Mouse (Mus musculus): ENCODE results near the gene Stab2. TPM values are rescaled to one million over a fixed set of nuclear protein-coding genes. Genes with fewer than 3 reads are reported as not detected.
A peak's percentile ranks its signal among the peaks of the same experiment; 100 is the strongest.

Gene Stab2
- polyA plus RNA-seq, 1 experiment from 2014 or later: 45.0 TPM

GRCm38 (mm10) chr10:86836784-86837183, 171.0 kb downstream of the Stab2 start:
- no peak for DNase-seq
- Histone ChIP-seq H3K4me3 (ENCODE audit: low read depth, low read length) (no peak overlapping the region), H3K9me3 (ENCODE audit: low read length) (no peaks in the 10 kb centered on the region), H3K4me2 (ENCODE audit: low read depth, low read length) (no peak overlapping the region), H3K9ac (replicated peaks) (no peak overlapping the region), H3K27ac (ENCODE audit: low read depth) (no peak overlapping the region), H3K27me3 (ENCODE audit: insufficient read depth, low read length) (peaks cover 9% of the 10 kb centered on the region), H3K4me1 (ENCODE audit: insufficient read depth) (no peaks in the 10 kb centered on the region), H3K36me3 (replicated peaks; ENCODE audit: insufficient read depth, low read length) (peaks cover 15% of the 10 kb centered on the region; the same call in 1 of the 2 replicates)
- no peak for TF ChIP-seq CTCF (IDR thresholded peaks at IDR 0.05; ENCODE audit: low read depth)
- TF ChIP-seq EP300 (IDR thresholded peaks at IDR 0.05; ENCODE audit: low read depth): no peak
- 73% methylated on average over 4 of the region's 4 CpGs for WGBS (ENCODE audit: insufficient replicate concordance)
- no peak for ATAC-seq

DNA sequence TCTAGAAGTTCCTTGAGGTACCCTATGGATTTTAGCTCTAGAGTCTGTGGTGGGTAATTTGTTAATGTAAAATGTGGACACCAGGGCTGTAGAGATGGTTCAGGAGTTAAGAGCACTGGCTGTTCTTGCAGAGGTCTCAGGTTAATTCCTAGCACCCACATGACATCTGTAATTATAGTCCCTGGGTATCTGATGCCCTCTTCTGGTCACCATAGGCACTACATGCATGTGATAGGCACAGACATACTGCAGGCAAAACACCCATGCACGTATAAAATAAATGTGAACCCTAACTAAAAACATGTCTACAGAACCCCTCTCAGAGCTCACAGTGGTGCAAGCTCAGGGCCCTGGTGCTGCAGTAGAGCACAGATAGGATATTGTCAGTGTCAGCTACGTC, 178.3 kb downstream of the Stab2 start:
- no peak overlapping the region for H3K27ac ChIP-seq (ENCODE audit: low read depth)
- H3K4me2 ChIP-seq (ENCODE audit: low read depth, low read length): no peak overlapping the region
- WGBS (ENCODE audit: insufficient replicate concordance): 84% methylated on average over 2 of the region's 2 CpGs
- H3K27me3 ChIP-seq (ENCODE audit: insufficient read depth, low read length): no peaks in the 10 kb centered on the region
- DNase-seq: no peak
- no peak for ATAC-seq
- H3K9ac ChIP-seq (replicated peaks): no peak overlapping the region
- no peak for TF ChIP-seq EP300 (IDR thresholded peaks at IDR 0.05; ENCODE audit: low read depth)
- peak; percentile 47 for TF ChIP-seq CTCF (IDR thresholded peaks at IDR 0.05; ENCODE audit: low read depth)
- no peak overlapping the region for H3K4me3 ChIP-seq (ENCODE audit: low read depth, low read length)
- H3K36me3 ChIP-seq (replicated peaks; ENCODE audit: insufficient read depth, low read length): peaks cover 26% of the 10 kb centered on the region
- H3K9me3 ChIP-seq (ENCODE audit: low read length): no peaks in the 10 kb centered on the region
- H3K4me1 ChIP-seq (ENCODE audit: insufficient read depth): 0 out of 2 replicates have a peak, but pooled peaks cover 3% of the 10 kb centered on the region

DNA sequence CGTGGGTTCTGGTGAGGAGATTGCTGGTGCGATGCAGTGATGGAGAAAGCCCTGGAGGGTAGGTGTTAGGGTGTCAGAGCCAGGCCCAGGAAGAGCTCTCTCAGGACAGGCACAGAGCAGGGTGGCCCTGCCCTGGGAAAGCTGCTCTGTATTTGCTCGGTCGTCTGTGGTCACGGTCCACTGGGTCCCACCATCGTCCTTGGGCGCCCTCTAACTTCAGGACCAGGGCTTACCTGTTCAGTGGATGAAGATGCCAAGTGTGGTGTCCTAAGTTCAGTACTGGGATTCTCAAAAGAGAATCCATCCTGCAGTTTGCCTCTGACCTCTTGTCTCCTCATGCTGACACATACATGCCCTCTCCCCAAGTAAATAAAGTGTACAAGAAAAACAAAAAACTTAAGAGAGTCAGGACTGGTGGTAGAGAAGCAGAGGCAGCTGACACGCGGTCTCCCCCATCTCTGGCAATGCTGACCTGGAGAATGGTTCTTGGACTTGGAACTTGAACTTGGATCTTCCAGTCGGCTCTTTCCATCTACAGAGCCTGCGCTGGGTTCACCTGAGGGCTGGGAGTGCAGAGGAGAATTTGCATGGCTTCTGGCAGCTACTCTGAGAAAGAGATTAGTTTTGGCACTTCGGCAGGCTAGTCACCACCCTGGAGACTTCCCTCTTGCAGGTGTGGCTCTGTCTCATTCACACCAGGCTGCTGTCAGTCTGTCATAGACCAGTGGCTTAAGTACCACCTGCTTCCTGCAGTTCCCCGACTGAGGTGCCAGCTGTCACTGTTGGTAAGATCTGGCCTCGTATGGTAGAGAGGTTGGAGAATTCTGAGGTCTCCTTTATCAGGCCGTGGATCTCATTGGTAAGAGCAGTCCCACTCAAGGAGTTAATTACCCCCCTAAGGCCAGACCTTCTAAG, 179.3 kb downstream of the Stab2 start:
- ATAC-seq (peak; percentile 48; the same call in 1 of the 2 replicates), DNase-seq (peak; percentile 30)
- Histone ChIP-seq H3K4me1 (ENCODE audit: insufficient read depth) (0 out of 2 replicates have a peak, but pooled peaks cover 3% of the 10 kb centered on the region), H3K4me2 (ENCODE audit: low read depth, low read length) (no peak overlapping the region), H3K27me3 (ENCODE audit: insufficient read depth, low read length) (no peaks in the 10 kb centered on the region), H3K27ac (ENCODE audit: low read depth) (no peak overlapping the region), H3K4me3 (ENCODE audit: low read depth, low read length) (no peak overlapping the region), H3K9me3 (ENCODE audit: low read length) (no peaks in the 10 kb centered on the region), H3K36me3 (replicated peaks; ENCODE audit: insufficient read depth, low read length) (peaks cover 30% of the 10 kb centered on the region), H3K9ac (replicated peaks) (no peak overlapping the region)
- WGBS (ENCODE audit: insufficient replicate concordance): 71% methylated on average over 15 of the region's 15 CpGs
- peak; percentile 38 for TF ChIP-seq CTCF (IDR thresholded peaks at IDR 0.05; ENCODE audit: low read depth)
- TF ChIP-seq EP300 (IDR thresholded peaks at IDR 0.05; ENCODE audit: low read depth): no peak

DNA sequence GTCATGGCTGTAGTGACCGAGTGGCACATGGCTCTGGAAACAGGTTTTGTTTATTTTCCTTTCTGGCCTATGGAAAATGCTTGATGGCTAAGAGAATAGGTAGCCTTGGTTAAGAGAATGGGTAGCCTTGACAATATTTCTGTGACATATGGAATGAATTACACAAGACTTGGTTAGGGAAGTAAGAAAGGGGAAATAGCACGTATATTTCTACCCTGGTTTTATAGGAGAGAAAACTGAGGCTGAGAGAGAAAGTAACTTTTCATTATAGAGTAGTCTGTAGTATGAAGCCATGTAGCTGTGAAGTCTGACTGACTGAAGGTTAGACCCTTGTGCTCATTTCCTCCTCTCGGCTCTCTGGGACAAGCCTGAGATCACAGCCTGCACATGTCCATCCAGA, 180.9 kb downstream of the Stab2 start:
- Histone ChIP-seq H3K9ac (replicated peaks) (no peak overlapping the region), H3K4me3 (ENCODE audit: low read depth, low read length) (no peak overlapping the region), H3K36me3 (replicated peaks; ENCODE audit: insufficient read depth, low read length) (peaks cover 35% of the 10 kb centered on the region), H3K4me2 (ENCODE audit: low read depth, low read length) (no peak overlapping the region), H3K27ac (ENCODE audit: low read depth) (no peak overlapping the region), H3K27me3 (ENCODE audit: insufficient read depth, low read length) (no peaks in the 10 kb centered on the region), H3K9me3 (ENCODE audit: low read length) (no peaks in the 10 kb centered on the region), H3K4me1 (ENCODE audit: insufficient read depth) (0 out of 2 replicates have a peak, but pooled peaks cover 3% of the 10 kb centered on the region)
- no peak for ATAC-seq
- WGBS (ENCODE audit: insufficient replicate concordance): 64% methylated on average over 3 of the region's 3 CpGs
- DNase-seq: no peak
- TF ChIP-seq CTCF (IDR thresholded peaks at IDR 0.05; ENCODE audit: low read depth) (no peak), EP300 (IDR thresholded peaks at IDR 0.05; ENCODE audit: low read depth) (no peak)

DNA sequence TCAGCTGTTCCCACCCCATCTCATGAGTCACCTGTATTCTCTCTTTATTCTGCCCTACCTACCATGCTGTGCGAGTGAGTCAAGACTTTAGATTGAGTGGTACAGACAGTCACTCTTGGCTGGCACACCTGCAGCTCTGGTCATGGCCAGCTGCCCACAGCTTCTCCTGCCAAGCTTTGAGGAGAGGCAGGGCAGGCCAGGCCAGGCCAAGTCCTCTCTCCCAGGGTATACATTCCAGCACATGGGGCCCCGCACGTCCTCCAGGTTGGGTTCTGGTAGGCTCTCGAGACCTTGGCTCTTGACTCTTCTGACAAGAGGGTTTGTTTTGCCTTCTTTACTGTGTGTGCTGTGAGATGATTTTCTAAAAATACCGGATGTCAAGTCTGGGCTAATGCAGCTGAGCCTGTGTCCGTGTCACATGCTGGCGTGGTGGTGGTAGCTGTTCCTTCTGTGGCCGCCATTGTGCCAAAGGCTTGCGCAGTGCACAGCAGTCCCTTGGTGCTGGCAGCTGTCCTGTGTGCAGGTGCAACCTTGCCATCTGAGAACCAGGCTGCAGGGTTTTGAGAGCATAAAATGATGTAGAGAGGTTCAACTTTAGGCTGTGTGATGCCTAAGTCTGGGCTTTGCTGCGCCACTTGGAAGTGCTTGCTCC, 181.8 kb downstream of the Stab2 start:
- DNase-seq (no peak), ATAC-seq (no peak)
- 85% methylated on average over 10 of the region's 10 CpGs for WGBS (ENCODE audit: insufficient replicate concordance)

GRCm38 (mm10) chr10:86824871-86825270, 183.0 kb downstream of the Stab2 start:
- TF ChIP-seq EP300 (IDR thresholded peaks at IDR 0.05; ENCODE audit: low read depth) (no peak), CTCF (IDR thresholded peaks at IDR 0.05; ENCODE audit: low read depth) (no peak)
- DNase-seq: no peak
- no peak overlapping the region for H3K27ac ChIP-seq (ENCODE audit: low read depth)
- H3K36me3 ChIP-seq (replicated peaks; ENCODE audit: insufficient read depth, low read length): peaks cover 48% of the 10 kb centered on the region
- ATAC-seq: no peak
- 0 out of 2 replicates have a peak, but pooled peaks cover 3% of the 10 kb centered on the region for H3K4me1 ChIP-seq (ENCODE audit: insufficient read depth)
- H3K4me3 ChIP-seq (ENCODE audit: low read depth, low read length): no peak overlapping the region
- H3K4me2 ChIP-seq (ENCODE audit: low read depth, low read length): no peak overlapping the region
- WGBS (ENCODE audit: insufficient replicate concordance): 89% methylated on average over 14 of the region's 14 CpGs
- no peaks in the 10 kb centered on the region for H3K9me3 ChIP-seq (ENCODE audit: low read length)
- H3K9ac ChIP-seq (replicated peaks): no peak overlapping the region
- no peaks in the 10 kb centered on the region for H3K27me3 ChIP-seq (ENCODE audit: insufficient read depth, low read length)

More for the DNA sequence above, 181.8 kb downstream of the Stab2 start:
- Histone ChIP-seq H3K4me1 (ENCODE audit: insufficient read depth) (0 out of 2 replicates have a peak, but pooled peaks cover 3% of the 10 kb centered on the region), H3K9me3 (ENCODE audit: low read length) (no peaks in the 10 kb centered on the region), H3K27ac (ENCODE audit: low read depth) (no peak overlapping the region), H3K4me2 (ENCODE audit: low read depth, low read length) (no peak overlapping the region), H3K9ac (replicated peaks) (no peak overlapping the region), H3K27me3 (ENCODE audit: insufficient read depth, low read length) (no peaks in the 10 kb centered on the region), H3K4me3 (ENCODE audit: low read depth, low read length) (no peak overlapping the region), H3K36me3 (replicated peaks; ENCODE audit: insufficient read depth, low read length) (peaks cover 43% of the 10 kb centered on the region)
- TF ChIP-seq CTCF (IDR thresholded peaks at IDR 0.05; ENCODE audit: low read depth) (no peak), EP300 (IDR thresholded peaks at IDR 0.05; ENCODE audit: low read depth) (no peak)
